Mouse (Mus musculus): ENCODE results near the gene Fntb.

DNA sequence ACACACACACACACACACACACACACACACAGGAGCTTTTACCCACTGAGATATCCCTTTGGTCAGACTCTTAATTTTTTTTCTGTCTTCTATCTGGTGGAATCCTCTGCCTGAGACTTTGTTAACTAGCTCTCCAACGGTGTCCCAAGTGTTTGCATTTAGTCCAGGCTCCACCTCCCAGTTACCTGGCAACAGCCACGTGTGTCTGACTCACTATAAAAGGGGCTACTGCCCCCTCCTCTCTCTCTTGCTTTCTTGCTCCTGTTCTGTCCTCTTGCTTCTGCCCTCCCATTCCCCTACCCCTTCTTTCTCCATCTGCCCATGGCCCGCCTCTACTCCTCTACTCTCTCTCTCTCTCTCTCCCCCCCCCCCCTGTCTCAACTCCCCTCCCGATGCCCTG, 200.5 kb downstream of the Fntb start:
- TF ChIP-seq ZKSCAN1 (IDR thresholded peaks at IDR 0.05; ENCODE audit: low read depth, low read length) (no peak), MAX (IDR thresholded peaks at IDR 0.05; ENCODE audit: low read length) (no peak), EP300 (IDR thresholded peaks at IDR 0.05; ENCODE audit: low read depth in 1 of 2, low read length in 2 of 2) (no peak), POLR2A (IDR thresholded peaks at IDR 0.05; ENCODE audit: control insufficient read depth in 1 of 2, insufficient read depth in 1 of 2, low read depth in 1 of 2, low read length in 2 of 2, poor library complexity in 1 of 2) (no peak), BHLHE40 (IDR thresholded peaks at IDR 0.05; ENCODE audit: borderline replicate concordance, low read depth, low read length) (no peak), TCF12 (IDR thresholded peaks at IDR 0.05; ENCODE audit: low read depth, low read length) (no peak)
